Mouse (Mus musculus) heart, adult 18-20 months (tissue): ENCODE results near the gene Wwox. TPM values are rescaled to one million over a fixed set of nuclear protein-coding genes. Genes with fewer than 3 reads are reported as not detected.
A peak's percentile ranks its signal among the peaks of the same experiment; 100 is the strongest.

Experiments used
- DNase-seq, 2 experiments: peaks; one replicate each; pipeline ENCODE4 v3.0.0; 2021 to 2022; ENCODE audit warnings: mixed read lengths in 1 of 2
- total RNA-seq, 2 experiments: library from RNA; stranded (reverse); gene quantifications; 2 replicates each; pipeline ENCODE4 v1.2.3; 2021

Wwox gene
- total RNA-seq, 2 experiments from 2014 or later: 3.8 to 5.3 TPM

DNA sequence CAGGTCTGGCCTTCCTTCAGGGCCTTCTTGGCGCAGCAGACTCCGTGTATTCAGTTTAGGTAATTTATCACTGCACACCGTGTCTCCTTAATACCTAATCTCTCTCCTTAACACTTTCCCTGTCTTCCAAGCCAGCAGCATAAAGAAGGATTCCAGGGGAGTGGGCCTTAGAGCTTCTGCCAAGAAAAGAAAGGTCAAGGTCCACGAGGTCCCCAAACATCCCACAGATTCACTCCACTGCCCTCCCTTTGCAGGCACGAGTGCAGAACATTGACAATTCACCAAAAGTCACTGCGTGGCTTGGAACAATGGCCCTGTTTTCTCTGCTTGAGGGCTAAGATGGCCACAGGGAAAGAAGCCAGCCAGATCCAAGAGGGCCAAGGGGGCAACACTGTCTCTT, 96.7 kb downstream of the Wwox start:
- DNase-seq: no peak

DNA sequence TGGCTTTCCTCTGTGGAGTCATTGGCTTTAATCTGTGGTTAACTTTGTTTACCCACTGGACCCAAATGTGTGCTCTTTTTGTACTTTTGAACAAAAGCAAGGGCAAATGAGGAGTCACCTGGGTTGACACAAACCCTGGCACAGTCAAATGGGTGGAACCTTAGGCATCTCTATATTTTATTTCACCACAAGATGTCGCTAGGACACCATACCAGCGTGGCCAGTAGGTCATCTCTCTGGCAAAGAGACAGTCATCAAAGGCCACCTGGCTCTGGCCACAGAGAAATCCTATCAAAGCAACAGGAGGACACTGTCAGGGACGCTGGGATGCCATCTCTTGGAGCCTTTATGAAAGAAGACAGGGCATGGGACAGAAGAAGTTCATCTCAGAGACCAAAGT, 101.7 kb downstream of the Wwox start:
- peak; percentile 48 to 75 for DNase-seq

DNA sequence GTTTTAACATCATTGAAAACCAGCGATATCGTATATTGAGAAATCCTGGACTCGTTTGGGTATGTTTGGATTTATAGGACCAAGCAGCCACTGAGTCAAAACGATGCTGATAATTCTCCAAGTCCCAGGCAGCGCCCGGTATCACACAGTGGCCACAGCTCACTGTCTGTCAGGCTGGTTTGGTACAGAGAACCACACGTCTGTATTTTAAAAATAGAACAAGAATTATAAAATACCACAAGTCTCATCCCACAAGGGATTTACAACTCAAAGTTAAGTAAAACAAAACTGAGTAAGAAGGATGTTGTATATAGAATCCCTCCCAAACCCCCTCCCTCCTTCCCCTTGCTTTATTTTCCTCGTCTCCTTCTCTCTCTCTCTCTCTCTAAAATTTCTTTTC, 108.9 kb downstream of the Wwox start:
- no peak for DNase-seq

DNA sequence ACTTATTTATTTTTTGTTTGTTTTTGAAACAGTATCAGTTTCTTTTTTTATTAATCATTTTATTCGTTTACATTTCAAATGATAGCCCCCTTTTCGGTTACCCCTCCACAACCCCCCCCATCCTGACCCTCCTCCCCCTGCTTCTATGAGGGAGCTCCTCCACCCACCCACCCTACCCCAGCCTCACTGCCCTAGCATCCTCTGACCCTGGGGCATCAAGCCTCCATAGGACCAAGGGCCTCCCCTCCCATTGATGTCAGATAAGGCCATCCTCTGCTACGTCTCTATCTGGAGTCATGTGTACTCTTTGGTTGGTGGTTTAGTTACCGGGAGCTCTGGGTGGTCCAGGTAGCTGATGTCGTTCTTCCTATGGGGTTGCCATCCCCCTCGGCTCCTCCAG, 109.4 kb downstream of the Wwox start:
- no peak for DNase-seq

DNA sequence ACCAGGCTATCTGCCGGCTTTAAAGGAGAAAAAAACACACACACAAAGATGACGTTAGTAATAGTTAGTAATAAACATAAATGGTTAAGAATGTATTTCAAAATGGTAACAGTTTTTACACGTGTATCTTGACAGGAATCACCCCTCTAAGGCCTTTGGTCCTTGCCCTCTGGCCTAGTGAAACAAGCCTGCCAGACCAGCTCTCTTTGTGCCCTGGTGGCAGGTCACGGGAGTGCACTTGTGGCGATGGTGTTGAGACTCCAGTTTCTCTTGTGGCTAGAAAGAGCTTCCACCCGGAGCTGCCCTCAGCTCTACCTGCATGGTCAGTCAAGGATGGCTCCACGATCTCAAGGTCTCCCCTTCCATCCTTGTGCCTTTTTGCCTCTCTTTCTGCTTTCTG, 110.6 kb downstream of the Wwox start:
- DNase-seq: no peak

DNA sequence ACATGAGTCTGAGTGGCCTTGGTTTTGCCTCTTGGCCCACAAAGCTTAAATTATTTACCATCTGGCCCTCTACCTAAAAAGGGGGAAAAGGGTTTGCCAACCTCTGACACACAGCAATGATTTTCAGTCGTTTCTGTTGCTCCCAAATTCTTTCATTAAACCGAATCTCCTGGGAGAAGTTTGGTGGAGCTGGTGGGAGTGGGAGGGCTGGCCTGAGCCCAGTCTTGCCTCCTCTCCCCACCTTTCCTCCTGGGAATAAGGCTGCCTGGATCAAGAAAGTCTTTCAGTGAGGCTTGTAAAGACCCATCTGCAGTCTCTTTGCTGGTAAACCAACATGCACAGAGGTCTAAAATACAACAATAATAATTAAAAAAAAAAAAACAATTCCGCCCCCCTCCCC, 113.2 kb downstream of the Wwox start:
- peak; percentile 20 to 23 for DNase-seq

DNA sequence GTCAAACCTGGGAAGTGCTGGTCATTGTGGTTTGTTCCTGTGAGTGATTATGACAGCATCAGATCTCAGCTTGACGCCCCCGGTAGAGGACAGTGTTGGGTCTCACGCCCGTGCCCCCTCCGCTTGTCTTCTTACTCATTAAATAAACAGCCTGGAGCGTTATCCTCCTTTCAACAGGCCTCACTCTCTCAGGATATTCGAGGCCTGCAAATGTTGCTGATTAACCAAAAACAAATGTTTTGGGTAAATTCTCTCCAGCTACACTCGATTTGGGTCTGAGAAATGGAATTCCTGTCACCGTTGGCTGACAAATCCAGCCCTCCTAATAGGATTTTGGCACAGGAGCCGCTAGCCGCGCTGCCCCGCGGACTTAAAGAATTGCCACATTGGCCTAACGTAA, 115.5 kb downstream of the Wwox start:
- no peak for DNase-seq

DNA sequence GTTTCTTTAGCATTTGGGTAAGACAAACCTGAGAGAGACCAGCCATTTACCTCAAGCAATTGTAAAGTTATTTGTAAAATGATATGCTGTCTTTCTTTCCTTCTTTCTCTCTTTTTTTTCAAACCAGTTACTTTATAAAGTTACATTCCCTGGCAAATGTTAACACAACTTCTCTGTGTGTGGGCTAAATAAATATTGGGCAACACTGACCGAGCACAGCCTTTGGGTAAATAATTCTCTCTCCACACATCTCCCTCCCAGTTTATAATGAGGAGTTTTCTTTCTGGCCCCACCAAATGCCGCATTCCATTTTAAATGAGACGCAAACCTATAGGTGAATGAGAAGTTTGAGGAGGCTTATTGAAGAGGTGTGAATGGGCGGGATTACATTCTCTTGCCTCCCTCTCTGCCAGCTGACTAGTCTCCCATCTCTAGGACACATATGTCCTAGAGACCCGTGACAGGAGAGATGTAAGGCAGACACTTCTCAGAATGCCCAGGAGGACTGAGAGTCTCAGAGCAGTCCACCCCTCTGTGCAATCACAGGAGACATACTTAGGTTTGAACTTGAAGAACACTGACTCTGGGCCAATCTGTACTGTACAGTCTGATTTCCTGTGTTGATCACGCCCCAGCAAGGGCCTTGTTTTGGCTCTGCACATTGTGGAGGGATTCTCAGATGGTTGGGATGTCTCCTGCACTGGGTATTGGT, 116.2 kb downstream of the Wwox start:
- DNase-seq: no peak

DNA sequence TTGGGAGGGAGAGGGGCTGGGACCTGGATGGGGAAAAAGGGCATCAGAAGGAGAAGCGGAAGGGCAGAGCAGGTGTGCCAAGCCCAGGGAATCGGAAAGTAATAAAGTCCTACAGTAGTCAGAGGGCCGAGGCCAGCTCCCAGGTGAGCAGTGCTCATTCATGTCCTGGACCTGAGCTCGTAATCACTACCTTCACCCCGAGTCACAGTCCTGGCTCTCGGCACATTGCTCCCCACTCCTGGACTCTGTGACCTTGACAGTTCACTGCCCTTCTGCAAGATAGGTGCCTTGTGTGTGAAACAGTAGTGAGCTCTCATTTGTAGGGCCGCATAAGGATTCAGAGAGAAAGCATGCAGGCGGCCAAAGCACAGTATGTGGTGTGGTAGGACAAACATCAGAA, 121.7 kb downstream of the Wwox start:
- DNase-seq: no peak

DNA sequence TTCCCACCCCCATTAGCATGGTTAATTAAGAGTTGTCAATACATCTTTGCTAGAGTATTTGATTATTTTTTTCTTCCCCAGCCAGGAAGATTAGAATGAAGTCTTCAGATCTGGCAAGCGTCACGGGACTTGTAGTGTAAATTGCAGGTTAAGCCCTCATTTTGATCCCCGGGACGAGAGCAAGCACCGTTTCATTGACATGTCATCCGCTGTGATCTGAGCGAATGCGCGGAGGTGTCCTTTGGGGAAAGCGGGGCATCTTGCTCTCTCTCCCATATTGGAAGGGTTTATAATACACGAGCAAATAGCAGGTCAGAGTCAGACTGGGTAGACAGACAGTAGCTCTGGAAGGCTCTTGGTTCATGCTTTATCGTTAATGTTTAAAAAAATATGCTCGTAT, 123.0 kb downstream of the Wwox start:
- no peak for DNase-seq

DNA sequence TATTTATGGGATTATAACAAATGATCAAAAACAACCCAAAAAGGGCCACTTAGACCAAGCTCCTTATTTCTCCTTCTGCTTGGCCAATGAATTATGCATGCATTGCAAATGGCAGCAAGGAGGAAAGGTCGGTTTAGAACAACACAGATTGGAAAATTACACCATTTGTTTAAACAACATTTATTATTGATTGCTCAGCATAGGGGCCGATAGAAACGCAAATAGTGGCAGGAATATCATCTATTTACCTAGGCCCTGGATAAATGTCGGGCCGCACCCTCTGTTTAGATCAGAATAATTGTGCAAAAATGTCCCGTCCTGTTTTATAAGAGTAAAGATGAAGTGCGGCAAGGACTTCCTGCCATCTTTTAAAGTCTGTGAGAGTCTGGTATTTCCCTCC, 123.9 kb downstream of the Wwox start:
- DNase-seq: no peak

DNA sequence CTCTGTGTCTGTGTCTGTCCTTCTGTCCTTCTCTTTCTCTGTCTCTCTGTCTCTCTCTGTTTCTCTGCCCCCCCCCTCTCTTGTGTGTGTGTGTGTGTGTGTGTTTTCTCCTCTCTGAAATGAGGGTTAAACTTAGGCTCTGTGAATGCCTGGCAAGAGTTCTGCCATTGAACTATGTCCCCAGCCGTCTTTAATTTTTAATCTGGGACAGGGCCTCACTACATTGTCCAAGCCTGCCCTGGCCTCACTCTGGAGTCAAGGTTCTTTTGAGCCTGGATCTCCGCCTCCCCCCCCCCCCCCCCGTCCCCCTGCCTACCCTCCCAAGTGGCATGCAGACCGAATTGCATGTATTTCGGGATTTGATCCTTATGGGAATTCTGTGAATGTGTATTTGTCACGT, 124.6 kb downstream of the Wwox start:
- DNase-seq: no peak

DNA sequence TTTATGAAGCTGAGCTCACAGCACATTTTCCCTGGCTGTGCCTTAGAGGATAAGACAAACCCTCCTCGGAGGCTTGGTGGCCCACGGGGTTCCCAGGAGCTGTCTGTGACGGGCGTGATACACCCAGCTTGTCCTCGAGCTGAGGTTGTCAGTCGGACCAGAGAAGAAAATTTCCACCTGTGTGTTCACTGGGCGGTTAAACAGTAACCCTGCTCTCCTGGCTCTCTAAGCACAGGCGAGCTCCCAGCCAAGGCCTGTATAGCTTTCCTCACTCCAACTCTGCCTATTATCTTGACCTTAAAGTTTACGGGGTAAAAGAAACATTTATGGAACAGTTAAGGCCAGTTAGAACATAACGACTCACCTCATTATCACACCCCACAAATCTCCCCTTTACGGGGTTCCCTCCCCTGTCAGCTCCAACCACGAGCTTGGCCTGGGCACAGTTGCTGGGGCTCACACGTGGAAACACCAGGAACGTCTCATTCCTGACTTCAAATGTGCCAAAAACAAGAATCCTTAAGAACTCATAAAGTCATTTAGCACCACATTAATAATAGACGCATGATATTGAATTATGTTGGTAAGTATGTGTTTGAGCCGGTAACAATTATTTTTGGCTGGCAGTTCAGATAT, 129.2 kb downstream of the Wwox start:
- no peak for DNase-seq

DNA sequence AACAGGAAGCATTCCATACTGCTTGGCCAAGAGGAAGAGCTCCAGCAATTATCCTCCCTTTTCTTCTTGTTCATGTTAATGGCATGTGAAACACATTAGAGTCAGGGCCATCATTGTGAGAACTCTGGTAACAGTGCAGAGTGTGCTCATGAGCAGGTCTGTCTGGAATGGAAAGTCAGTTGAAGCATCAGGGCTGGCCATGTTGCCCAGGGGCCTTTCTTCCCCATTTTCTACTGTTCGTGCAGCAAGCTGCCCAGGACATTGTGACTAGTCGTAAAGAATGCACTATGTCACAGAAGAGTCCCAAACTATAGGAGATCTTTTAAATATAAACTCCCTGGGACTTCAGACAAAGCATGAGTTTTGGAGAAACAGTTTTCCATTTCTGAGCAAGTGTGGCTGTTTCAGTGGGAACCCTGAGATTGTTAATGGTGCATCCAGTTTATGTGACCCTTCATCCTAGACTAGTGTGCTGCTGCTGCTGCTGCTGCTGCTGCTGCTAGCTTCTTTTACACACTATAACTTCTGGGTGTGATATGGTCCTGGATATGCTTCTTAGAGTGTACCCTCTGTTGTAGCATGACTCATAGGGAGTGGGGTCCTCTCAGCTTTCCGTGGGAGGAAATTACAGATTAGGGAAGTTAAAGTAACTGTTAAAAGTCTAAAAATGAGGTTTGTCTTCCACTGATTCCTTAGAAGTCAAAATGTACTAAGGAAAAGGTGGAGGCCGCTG, 133.7 kb downstream of the Wwox start:
- DNase-seq: no peak

DNA sequence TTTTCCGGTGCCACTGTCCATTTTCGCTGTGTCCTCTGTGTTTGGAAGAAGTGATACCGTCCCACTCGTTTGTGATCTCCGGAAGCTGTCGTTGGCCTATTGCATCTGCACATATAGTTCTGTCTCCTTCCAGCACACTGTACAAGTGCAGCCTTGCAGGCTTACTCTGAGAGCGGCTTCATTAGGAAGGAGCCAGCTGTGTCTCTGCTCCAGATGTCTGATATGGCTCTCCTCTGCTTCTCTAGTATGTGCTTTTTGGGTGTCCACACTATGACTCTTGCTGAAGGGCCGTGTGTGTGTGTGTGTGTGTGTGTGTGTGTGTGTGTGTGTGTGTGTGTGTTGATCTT, 134.3 kb downstream of the Wwox start:
- DNase-seq: peak; percentile 4 to 6

DNA sequence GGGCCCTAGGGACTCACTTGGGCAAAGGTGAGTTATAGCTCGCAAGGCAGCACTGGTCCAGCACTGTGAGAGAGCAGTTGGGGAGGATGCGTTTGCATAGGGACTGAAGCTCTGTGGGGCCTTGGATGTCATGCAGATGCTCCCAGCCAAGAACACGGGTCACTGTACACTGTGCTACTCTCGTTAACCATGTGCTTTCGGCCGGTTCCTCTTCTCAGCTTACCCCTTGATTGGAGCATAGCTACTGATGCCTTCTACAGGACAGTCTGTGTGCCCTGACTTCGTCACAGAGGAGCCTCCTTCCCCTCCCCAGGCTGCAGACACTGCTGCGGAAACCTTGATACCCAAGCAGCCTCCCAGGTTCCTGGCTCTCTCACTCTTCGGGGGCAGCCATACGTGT, 139.8 kb downstream of the Wwox start:
- no peak for DNase-seq

DNA sequence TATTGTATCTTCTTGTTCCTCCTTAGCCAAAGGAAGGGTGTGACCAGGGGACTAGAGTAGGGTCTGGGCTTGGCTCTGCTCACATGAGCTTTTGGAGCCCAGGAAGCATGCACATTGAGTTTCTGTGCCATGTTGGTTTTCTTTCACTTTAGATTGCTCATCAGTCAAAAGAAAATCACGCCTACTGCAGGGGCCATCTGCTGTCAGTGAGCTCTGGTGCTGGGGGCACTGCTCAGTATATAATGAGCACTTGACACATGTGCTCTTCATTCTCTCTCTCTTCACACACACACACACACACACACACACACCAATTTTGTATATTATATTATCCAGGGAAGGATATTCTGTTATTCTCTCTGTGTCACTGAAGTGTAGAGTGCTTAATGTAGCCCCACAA, 141.2 kb downstream of the Wwox start:
- DNase-seq: no peak

DNA sequence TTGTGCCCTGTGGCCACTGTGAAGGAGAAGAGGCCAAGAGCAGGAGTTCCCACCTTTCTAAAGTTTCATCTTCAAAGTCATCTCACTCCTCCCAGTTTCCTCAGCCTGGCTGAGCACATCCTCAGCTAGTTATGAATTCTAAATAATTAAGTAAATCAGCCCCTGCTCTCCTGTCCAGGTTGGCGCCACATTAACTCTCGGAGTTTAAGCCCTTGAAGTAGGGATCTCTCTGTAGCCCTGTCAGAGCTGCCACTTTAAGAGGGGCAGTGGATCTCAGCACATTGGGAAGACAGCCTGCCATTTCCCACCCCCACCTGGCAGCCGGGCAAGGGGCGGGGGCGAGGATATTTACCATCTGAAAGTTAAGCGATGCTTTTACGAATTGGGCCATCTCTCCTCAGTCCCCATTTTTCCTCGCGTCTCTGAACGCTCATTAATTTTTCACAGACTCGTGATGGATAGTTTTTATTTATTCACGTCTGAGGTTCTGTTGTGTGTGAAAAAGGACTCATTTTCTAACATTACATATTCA, 150.9 kb downstream of the Wwox start:
- DNase-seq: no peak

DNA sequence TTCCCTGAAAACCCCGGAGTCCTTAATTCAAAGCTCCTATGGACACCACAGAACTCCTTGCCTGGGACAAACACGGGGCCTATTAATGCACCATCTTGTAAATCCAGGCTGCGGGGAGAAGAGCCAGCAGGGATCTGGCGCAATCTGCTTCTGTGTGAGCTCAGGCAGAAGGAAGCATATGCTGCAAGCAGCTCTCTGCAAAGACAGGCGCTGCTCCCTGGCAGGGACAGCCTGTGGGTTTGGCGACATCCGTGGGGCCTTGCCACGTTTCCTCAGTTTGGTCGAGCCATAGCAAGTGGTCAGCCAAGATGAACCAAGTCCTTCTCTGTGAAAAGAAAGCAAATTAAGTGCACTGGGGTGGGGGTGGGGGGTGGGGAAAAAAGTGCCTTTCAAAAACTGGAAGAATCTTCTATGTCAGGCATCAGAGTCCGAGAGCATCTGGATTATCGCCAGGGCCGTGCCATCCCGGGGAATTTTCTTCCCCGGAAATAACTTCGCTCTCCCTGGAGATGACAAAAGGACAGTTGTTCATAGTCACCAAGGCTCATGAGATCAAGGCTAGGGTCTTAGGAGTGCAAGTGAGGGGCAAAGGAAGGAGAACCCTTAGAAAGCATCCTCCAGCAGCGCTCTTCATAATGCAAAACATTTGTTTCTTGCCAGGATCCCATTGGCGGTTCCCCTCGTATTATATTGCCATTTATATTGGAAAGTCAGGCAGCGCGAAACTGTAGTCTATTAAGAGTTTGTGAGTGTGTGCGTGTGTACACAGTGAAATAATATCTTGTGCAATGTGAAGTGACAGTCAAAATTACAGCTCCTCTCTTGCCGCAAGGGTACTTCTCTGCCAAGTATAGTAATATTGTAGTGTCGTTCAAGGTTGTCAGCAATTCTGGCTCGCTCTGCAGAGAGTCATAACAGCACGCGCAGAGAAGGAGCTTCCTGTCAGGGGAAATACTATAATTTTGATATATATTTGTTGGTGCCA, 152.1 kb downstream of the Wwox start:
- DNase-seq: peak; percentile 52 to 66

DNA sequence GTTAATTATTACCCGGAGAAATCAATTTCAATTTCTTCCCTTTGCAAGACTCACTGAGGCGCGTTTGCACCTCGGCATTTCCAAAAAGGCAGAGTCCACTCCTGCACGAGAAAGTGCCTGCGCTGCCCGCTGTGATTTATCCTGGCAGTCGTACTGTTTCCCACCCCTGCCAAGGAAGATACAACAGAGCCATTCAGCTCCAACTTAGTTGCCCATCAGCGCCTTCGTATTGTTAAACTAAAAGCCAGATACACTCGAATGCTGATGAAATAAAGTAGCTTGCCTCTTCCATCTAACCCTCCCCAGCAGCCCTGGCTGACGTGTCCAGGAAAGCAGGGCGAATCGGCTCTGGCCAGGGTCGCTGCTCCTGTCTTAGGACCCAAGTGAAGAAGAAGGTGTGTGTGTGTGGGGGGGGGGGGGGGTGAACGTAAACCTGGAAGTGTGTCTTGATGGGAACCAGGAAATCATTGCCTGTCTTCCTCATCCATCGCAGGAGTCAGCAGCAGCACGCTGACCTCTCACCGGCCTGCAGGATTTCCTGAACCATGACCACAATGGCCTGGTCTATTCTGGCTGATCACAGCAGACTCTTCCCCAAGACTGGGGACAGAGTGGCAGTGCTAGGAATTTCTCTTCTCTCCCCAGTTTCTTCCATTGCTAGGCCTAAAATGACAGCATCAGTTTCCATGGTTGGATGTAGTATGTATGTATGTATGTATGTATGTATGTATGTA, 154.1 kb downstream of the Wwox start:
- DNase-seq: no peak

DNA sequence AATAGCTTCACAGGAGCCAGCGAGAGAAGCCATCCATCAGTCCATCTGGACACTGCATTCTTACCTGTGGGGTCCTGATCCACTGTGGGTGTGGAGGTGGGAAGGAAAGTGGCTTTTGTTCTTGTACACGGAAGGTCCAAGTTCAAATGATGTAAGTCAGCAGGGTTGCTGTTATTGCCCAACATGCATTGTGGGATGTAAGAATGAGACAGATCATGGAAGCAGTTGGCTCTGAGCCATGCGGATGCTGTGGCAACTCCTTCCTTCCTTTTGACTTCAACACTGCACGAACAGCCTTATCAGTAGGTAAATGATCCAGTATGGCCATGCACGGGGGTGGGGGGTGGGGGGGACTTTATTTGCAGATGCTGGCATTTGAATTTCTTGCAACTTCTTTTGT, 155.4 kb downstream of the Wwox start:
- DNase-seq: no peak

DNA sequence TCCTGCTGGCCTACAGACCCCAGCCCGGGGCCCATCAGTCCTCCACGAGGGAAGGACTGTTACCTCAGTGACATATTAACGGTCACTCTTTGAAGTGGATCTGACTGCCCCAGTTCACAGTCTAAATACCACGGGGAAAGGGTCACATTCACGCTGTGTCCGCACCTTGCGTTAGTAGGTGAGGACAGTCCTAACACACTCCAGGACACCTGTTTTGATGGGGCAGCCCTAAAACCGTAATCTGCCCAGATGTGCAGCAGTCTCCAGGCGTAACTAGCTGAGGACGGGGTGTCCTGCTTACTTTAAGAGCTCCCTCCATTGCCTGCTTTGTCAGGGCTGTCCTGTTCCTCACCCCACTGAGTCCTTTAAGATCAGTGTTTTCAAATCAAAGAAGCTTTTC, 160.1 kb downstream of the Wwox start:
- DNase-seq: no peak
